Mouse (Mus musculus): ENCODE results near the gene Iqgap1. TPM values are rescaled to one million over a fixed set of nuclear protein-coding genes. Genes with fewer than 3 reads are reported as not detected.

Iqgap1 gene
- polyA plus RNA-seq, 1 experiment = 206 TPM

GRCm38 (mm10) chr7:80711496-80711895 lies 114.3 kb downstream of the Iqgap1 start:
- no peak overlapping the region for H3K27ac ChIP-seq (ENCODE audit: insufficient read depth, low read length)
- TF ChIP-seq POLR2A (IDR thresholded peaks at IDR 0.05; ENCODE audit: low read depth, low read length) = no peak
- TF ChIP-seq CTCF (IDR thresholded peaks at IDR 0.05; ENCODE audit: borderline replicate concordance, insufficient read depth, low read length) = no peak
- peaks cover 7% of the 10 kb centered on the region; the same call in 1 of the 2 replicates for H3K4me1 ChIP-seq (ENCODE audit: control insufficient read depth, insufficient read depth, low read length)
- H3K4me3 ChIP-seq (ENCODE audit: insufficient read depth, low read length) = no peak overlapping the region

GRCm38 (mm10) chr7:80710333-80710732 lies 115.4 kb downstream of the Iqgap1 start:
- Histone ChIP-seq H3K4me1 (ENCODE audit: control insufficient read depth, insufficient read depth, low read length) (peaks cover 4% of the 10 kb centered on the region; the same call in 1 of the 2 replicates), H3K4me3 (ENCODE audit: insufficient read depth, low read length) (no peak overlapping the region), H3K27ac (ENCODE audit: insufficient read depth, low read length) (no peak overlapping the region)
- TF ChIP-seq POLR2A (IDR thresholded peaks at IDR 0.05; ENCODE audit: low read depth, low read length) (no peak), CTCF (IDR thresholded peaks at IDR 0.05; ENCODE audit: borderline replicate concordance, insufficient read depth, low read length) (no peak)

GRCm38 (mm10) chr7:80704066-80704465 lies 121.7 kb downstream of the Iqgap1 start:
- no peaks in the 10 kb centered on the region for H3K4me1 ChIP-seq (ENCODE audit: control insufficient read depth, insufficient read depth, low read length)
- TF ChIP-seq POLR2A (IDR thresholded peaks at IDR 0.05; ENCODE audit: low read depth, low read length) (no peak), CTCF (IDR thresholded peaks at IDR 0.05; ENCODE audit: borderline replicate concordance, insufficient read depth, low read length) (no peak)
- no peak overlapping the region for H3K27ac ChIP-seq (ENCODE audit: insufficient read depth, low read length)
- H3K4me3 ChIP-seq (ENCODE audit: insufficient read depth, low read length) = no peak overlapping the region

GRCm38 (mm10) chr7:80702510-80702909 lies 123.3 kb downstream of the Iqgap1 start:
- Histone ChIP-seq H3K4me3 (ENCODE audit: insufficient read depth, low read length) (no peak overlapping the region), H3K27ac (ENCODE audit: insufficient read depth, low read length) (no peak overlapping the region), H3K4me1 (ENCODE audit: control insufficient read depth, insufficient read depth, low read length) (no peaks in the 10 kb centered on the region)
- TF ChIP-seq CTCF (IDR thresholded peaks at IDR 0.05; ENCODE audit: borderline replicate concordance, insufficient read depth, low read length) (no peak), POLR2A (IDR thresholded peaks at IDR 0.05; ENCODE audit: low read depth, low read length) (no peak)

GRCm38 (mm10) chr7:80699709-80700108 lies 126.1 kb downstream of the Iqgap1 start:
- no peaks in the 10 kb centered on the region for H3K4me1 ChIP-seq (ENCODE audit: control insufficient read depth, insufficient read depth, low read length)
- TF ChIP-seq CTCF (IDR thresholded peaks at IDR 0.05; ENCODE audit: borderline replicate concordance, insufficient read depth, low read length) = no peak
- TF ChIP-seq POLR2A (IDR thresholded peaks at IDR 0.05; ENCODE audit: low read depth, low read length) = no peak
- H3K27ac ChIP-seq (ENCODE audit: insufficient read depth, low read length) = no peak overlapping the region
- H3K4me3 ChIP-seq (ENCODE audit: insufficient read depth, low read length) = no peak overlapping the region

- H3K27ac ChIP-seq (ENCODE audit: insufficient read depth, low read length) = no peak overlapping the region
- TF ChIP-seq CTCF (IDR thresholded peaks at IDR 0.05; ENCODE audit: borderline replicate concordance, insufficient read depth, low read length) (no peak), POLR2A (IDR thresholded peaks at IDR 0.05; ENCODE audit: low read depth, low read length) (no peak)
- no peaks in the 10 kb centered on the region for H3K4me1 ChIP-seq (ENCODE audit: control insufficient read depth, insufficient read depth, low read length)
- H3K4me3 ChIP-seq (ENCODE audit: insufficient read depth, low read length) = no peak overlapping the region
These were observed 126.8 kb downstream of the Iqgap1 start for GRCm38 (mm10) chr7:80698940-80699339.

- TF ChIP-seq CTCF (IDR thresholded peaks at IDR 0.05; ENCODE audit: borderline replicate concordance, insufficient read depth, low read length) (no peak), POLR2A (IDR thresholded peaks at IDR 0.05; ENCODE audit: low read depth, low read length) (no peak)
- no peaks in the 10 kb centered on the region for H3K4me1 ChIP-seq (ENCODE audit: control insufficient read depth, insufficient read depth, low read length)
- no peak overlapping the region for H3K27ac ChIP-seq (ENCODE audit: insufficient read depth, low read length)
- H3K4me3 ChIP-seq (ENCODE audit: insufficient read depth, low read length) = no peak overlapping the region
These were observed 127.9 kb downstream of the Iqgap1 start for GRCm38 (mm10) chr7:80697859-80698258.

GRCm38 (mm10) chr7:80696903-80697302 lies 128.9 kb downstream of the Iqgap1 start:
- no peak overlapping the region for H3K27ac ChIP-seq (ENCODE audit: insufficient read depth, low read length)
- TF ChIP-seq CTCF (IDR thresholded peaks at IDR 0.05; ENCODE audit: borderline replicate concordance, insufficient read depth, low read length) (no peak), POLR2A (IDR thresholded peaks at IDR 0.05; ENCODE audit: low read depth, low read length) (no peak)
- no peak overlapping the region for H3K4me3 ChIP-seq (ENCODE audit: insufficient read depth, low read length)
- no peaks in the 10 kb centered on the region for H3K4me1 ChIP-seq (ENCODE audit: control insufficient read depth, insufficient read depth, low read length)

- H3K27ac ChIP-seq (ENCODE audit: insufficient read depth, low read length) = no peak overlapping the region
- no peaks in the 10 kb centered on the region for H3K4me1 ChIP-seq (ENCODE audit: control insufficient read depth, insufficient read depth, low read length)
- H3K4me3 ChIP-seq (ENCODE audit: insufficient read depth, low read length) = no peak overlapping the region
- TF ChIP-seq CTCF (IDR thresholded peaks at IDR 0.05; ENCODE audit: borderline replicate concordance, insufficient read depth, low read length) (no peak), POLR2A (IDR thresholded peaks at IDR 0.05; ENCODE audit: low read depth, low read length) (no peak)
These were observed 129.4 kb downstream of the Iqgap1 start for GRCm38 (mm10) chr7:80696334-80696733.

- Histone ChIP-seq H3K4me1 (ENCODE audit: control insufficient read depth, insufficient read depth, low read length) (peaks cover 3% of the 10 kb centered on the region; the same call in 1 of the 2 replicates), H3K4me3 (ENCODE audit: insufficient read depth, low read length) (no peak overlapping the region), H3K27ac (ENCODE audit: insufficient read depth, low read length) (no peak overlapping the region)
- TF ChIP-seq POLR2A (IDR thresholded peaks at IDR 0.05; ENCODE audit: low read depth, low read length) (no peak), CTCF (IDR thresholded peaks at IDR 0.05; ENCODE audit: borderline replicate concordance, insufficient read depth, low read length) (no peak)
These were observed 133.3 kb downstream of the Iqgap1 start for GRCm38 (mm10) chr7:80692472-80692871.

GRCm38 (mm10) chr7:80691131-80691530 lies 134.6 kb downstream of the Iqgap1 start:
- Histone ChIP-seq H3K27ac (ENCODE audit: insufficient read depth, low read length) (no peak overlapping the region), H3K4me3 (ENCODE audit: insufficient read depth, low read length) (no peak overlapping the region), H3K4me1 (ENCODE audit: control insufficient read depth, insufficient read depth, low read length) (peaks cover 5% of the 10 kb centered on the region; the same call in 1 of the 2 replicates)
- no peak for TF ChIP-seq POLR2A (IDR thresholded peaks at IDR 0.05; ENCODE audit: low read depth, low read length)
- no peak for TF ChIP-seq CTCF (IDR thresholded peaks at IDR 0.05; ENCODE audit: borderline replicate concordance, insufficient read depth, low read length)
